Mouse (Mus musculus) midbrain, postnatal 0 days (tissue): Measurements from ENCODE around the gene Efna5. TPM values are rescaled to one million over a fixed set of nuclear protein-coding genes. Genes with fewer than 3 reads are reported as not detected.

Experiments
- ATAC-seq: fragments of 200-750 bp; cut with Nextera tagmentation; 2 replicates; pipeline ENCODE4 v1.8.0; 2017; ENCODE audit warnings: moderate number of reproducible peaks, mild to moderate bottlenecking, moderate TSS enrichment, moderate library complexity; ENCODE audit not compliant: low FRiP score
- DNase-seq: peaks from one replicate; pipeline ENCODE4 v3.0.0-alpha.2; 2015; ENCODE audit warnings: low spot score
- H3K27ac ChIP-seq: fragments of 300-500 bp; sonication (generic); 2 replicates; pipeline ENCODE4 v1.5.1; 2014; ENCODE audit warnings: low read depth, mild to moderate bottlenecking, low read length, mixed read lengths
- H3K27me3 ChIP-seq: fragments of 300-500 bp; sonication (generic); 2 replicates; pipeline ENCODE4 v1.6.1; 2014; ENCODE audit warnings: low read length, control low read depth, mixed read lengths; ENCODE audit not compliant: insufficient read depth
- H3K36me3 ChIP-seq: fragments of 300-500 bp; sonication (generic); 2 replicates; pipeline ENCODE4 v1.6.1; 2014; ENCODE audit warnings: low read length, control low read depth, mixed read lengths; ENCODE audit not compliant: insufficient read depth
- H3K4me1 ChIP-seq: fragments of 300-500 bp; sonication (generic); 2 replicates; pipeline ENCODE4 v1.6.1; 2014; ENCODE audit warnings: mild to moderate bottlenecking, control low read depth, antibody characterized with exemption, low read length, mixed read lengths; ENCODE audit not compliant: insufficient read depth
- H3K4me2 ChIP-seq: fragments of 300-500 bp; sonication (generic); 2 replicates; pipeline ENCODE4 v1.6.1; 2014; ENCODE audit warnings: low read depth, mild to moderate bottlenecking, low read length, mixed read lengths; ENCODE audit not compliant: poor library complexity, severe bottlenecking
- H3K4me3 ChIP-seq: fragments of 300-500 bp; sonication (generic); 2 replicates; pipeline ENCODE4 v1.5.1; 2014; ENCODE audit warnings: low read depth, mild to moderate bottlenecking, low read length, moderate library complexity
- H3K9ac ChIP-seq: fragments of 300-500 bp; sonication (generic); replicated peaks from 2 replicates; pipeline ENCODE4 v1.6.1; 2014; ENCODE audit warnings: mild to moderate bottlenecking, low read length, moderate library complexity, mixed read lengths; ENCODE audit not compliant: poor library complexity, severe bottlenecking
- H3K9me3 ChIP-seq: fragments of 300-500 bp; sonication (generic); 2 replicates; pipeline ENCODE4 v1.6.1; 2016; ENCODE audit warnings: low read length, control low read depth
- CTCF ChIP-seq: IDR thresholded peaks from 2 replicates; pipeline ENCODE4 v1.5.1; 2016; ENCODE audit warnings: antibody characterized with exemption, mild to moderate bottlenecking
- WGBS: fragments of 180-500 bp; shearing (Covaris S2); extraction: QIAGEN DNeasy Blood & Tissue Kit; methylation state at CpG from one replicate; pipeline ENCODE4 v1.1.7; 2014; 5-methylcytosine and 5-hydroxymethylcytosine counted together
- polyA plus RNA-seq: library from polyadenylated mRNA; unstranded; fragments of >200 nt; fragmentation: Nextera tagmentation; extraction: Ambion mirVana; gene quantifications from 2 replicates; pipeline ENCODE4 v1.2.1, GENCODE M21; 2015
- total RNA-seq: library from RNA; depleted of rRNA; stranded (reverse); fragments of >200 nt; gene quantifications from 2 replicates; pipeline ENCODE4 v1.2.3, GENCODE M21; 2014

Gene Efna5
- total and polyA plus RNA-seq, 2 experiments from 2014 or later, result 11.1 to 59.5 TPM

DNA sequence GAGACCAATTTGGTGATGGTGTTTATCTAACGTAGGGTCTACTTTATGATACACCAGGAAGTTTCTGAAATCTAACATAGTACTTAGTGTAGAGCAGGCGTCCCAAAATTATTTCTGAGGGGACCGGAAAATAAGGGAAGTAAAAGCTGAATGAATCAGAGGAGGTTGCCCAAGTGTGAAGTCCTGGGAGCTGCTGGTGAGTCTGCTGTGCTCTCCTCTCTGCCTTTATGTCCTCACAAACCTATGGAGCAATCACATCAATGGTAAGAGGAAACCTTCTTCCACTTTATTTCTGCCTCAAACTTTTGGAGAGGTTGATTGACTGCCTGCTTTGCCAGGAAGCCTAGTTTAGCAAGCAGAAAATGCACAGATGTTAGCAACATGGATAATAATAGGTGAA is 257.9 kb downstream of the Efna5 start:
- Histone ChIP-seq H3K4me3 (no peak overlapping the region), H3K9ac (no peak overlapping the region), H3K4me2 (no peak overlapping the region), H3K36me3 (no peaks in the 10 kb centered on the region), H3K27ac (no peak overlapping the region), H3K9me3 (no peaks in the 10 kb centered on the region), H3K4me1 (no peaks in the 10 kb centered on the region), H3K27me3 (no peaks in the 10 kb centered on the region)
- TF ChIP-seq CTCF, result no peak
- 88% methylated on average over 3 of the region's 3 CpGs for WGBS
- DNase-seq (no peak), ATAC-seq (no peak)

DNA sequence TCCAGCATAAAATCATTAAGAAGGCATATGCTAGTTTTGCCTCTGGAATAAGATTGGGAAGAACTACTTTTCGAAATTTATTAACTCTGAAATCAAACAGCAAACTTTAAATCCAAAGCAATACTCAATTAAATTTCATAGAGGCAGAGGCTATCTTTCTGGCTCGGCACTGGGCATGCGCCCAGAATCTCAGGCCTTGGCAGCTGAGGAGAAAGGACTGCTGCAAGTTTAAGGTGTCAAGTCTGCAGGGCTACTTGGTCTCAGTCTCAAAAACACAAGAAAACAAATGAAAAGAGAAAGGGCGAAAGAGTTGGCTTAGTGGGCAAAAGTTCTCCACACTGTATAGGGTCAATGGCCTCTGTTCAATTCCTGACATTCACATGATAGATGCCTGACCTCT is 258.6 kb downstream of the Efna5 start:
- DNase-seq (no peak), ATAC-seq (no peak)
- H3K4me3 ChIP-seq, result no peak overlapping the region
- H3K9me3 ChIP-seq, result no peaks in the 10 kb centered on the region
- no peaks in the 10 kb centered on the region for H3K36me3 ChIP-seq
- no peak overlapping the region for H3K9ac ChIP-seq
- 88% methylated on average over 4 of the region's 4 CpGs for whole genome bisulfite sequencing
- H3K27ac ChIP-seq, result no peak overlapping the region
- H3K27me3 ChIP-seq, result no peaks in the 10 kb centered on the region
- H3K4me2 ChIP-seq, result no peak overlapping the region
- no peaks in the 10 kb centered on the region for H3K4me1 ChIP-seq
- no peak for TF ChIP-seq CTCF

DNA sequence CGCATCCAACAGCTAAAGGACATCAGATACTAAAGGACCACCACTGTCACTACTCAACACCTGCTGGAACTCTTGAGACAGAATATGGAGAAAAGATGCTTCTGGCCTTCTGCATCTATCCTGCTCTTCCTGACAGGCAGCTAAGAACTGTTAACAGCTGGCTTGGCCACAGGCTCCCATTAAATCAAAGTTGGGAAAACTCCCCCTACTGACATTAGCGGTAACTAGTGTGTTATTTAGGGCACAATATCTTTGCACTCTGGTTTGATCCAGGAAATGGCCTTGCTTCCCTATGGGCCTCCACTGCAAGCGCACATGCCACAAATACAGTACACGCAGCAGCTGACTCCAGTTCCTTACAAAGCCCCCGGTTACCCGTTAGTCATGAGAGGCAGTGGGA is 266.0 kb downstream of the Efna5 start:
- WGBS, result 66% methylated on average over 6 of the region's 6 CpGs
- H3K4me3 ChIP-seq, result no peak overlapping the region
- H3K4me1 ChIP-seq, result no peaks in the 10 kb centered on the region
- peak; percentile 28 for TF ChIP-seq CTCF
- DNase-seq (no peak), ATAC-seq (no peak)
- H3K9ac ChIP-seq, result no peak overlapping the region
- H3K36me3 ChIP-seq, result no peaks in the 10 kb centered on the region
- no peak overlapping the region for H3K4me2 ChIP-seq
- H3K27me3 ChIP-seq, result no peaks in the 10 kb centered on the region
- H3K9me3 ChIP-seq, result no peaks in the 10 kb centered on the region
- no peak overlapping the region for H3K27ac ChIP-seq

DNA sequence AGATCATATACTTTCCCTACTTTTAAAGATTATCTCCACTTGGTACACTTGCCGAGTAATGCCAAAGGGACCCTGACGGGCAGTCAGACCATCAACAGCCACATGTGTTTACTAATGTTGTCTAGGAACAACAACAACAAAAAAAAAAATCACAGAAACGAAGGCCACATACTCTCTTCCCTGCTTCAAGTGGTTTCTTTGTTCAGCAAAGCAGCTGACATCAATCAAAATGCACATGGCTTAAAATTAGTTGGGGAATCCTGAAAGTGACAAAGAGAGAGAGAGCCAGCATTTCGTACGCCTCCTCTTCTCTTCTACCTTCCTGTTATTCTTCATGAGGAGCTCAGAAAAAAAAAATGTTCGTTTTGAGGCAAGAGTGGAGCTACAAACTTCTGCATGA is 266.4 kb downstream of the Efna5 start:
- no peak for TF ChIP-seq CTCF
- Histone ChIP-seq H3K27me3 (no peaks in the 10 kb centered on the region), H3K27ac (no peak overlapping the region), H3K9ac (no peak overlapping the region), H3K9me3 (no peaks in the 10 kb centered on the region), H3K36me3 (no peaks in the 10 kb centered on the region), H3K4me3 (no peak overlapping the region), H3K4me2 (no peak overlapping the region), H3K4me1 (no peaks in the 10 kb centered on the region)
- no peak for ATAC-seq
- 48% methylated on average over 6 of the region's 6 CpGs for WGBS
- DNase-seq, result no peak

DNA sequence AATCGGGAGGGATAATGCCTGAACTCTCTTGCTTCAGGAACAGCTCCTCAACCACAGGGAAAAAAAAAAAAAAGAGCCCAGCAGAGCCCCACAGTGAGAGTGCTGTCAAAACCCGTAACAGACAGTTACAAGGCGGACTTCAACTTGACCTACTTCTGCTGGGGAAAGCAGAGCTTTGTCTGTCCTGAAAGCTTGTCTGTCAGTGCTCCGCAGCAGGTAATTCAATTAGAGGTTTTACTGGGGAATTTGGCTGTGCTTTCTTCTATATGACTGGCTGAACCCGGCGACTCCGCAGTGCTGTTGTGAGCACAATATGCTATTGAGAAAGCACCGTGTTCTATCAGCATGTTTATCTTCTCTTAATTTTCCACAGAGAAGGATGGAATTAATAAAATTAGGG is 266.9 kb downstream of the Efna5 start:
- 25% methylated on average over 8 of the region's 8 CpGs for WGBS
- Histone ChIP-seq H3K9ac (no peak overlapping the region), H3K4me1 (no peaks in the 10 kb centered on the region), H3K27ac (no peak overlapping the region), H3K4me2 (no peak overlapping the region), H3K4me3 (no peak overlapping the region), H3K27me3 (no peaks in the 10 kb centered on the region), H3K36me3 (no peaks in the 10 kb centered on the region), H3K9me3 (no peaks in the 10 kb centered on the region)
- ATAC-seq (no peak), DNase-seq (peak; percentile 32)
- no peak for TF ChIP-seq CTCF

DNA sequence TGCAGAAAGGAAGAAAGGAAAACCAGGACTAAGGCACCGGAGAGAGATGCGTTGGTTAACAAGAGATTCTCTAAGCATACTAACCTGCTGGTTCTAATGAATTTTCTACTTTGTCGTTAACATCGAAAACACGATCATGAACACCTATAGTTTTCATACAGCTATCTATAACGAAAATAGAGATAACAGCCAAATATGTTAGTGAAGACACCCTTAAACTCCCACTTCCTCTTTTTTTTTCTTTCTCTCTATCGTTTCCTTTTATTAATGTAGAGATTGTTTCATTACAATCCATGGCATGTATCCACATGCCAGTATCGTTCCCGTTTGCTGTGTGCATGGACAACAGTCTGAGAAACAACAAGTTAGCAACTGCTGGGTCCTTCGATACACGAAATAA is 267.9 kb downstream of the Efna5 start:
- 94% methylated on average over 11 of the region's 11 CpGs for WGBS
- no peak overlapping the region for H3K9ac ChIP-seq
- H3K27ac ChIP-seq, result no peak overlapping the region
- no peak for ATAC-seq
- H3K36me3 ChIP-seq, result no peaks in the 10 kb centered on the region
- no peaks in the 10 kb centered on the region for H3K9me3 ChIP-seq
- no peak for TF ChIP-seq CTCF
- no peaks in the 10 kb centered on the region for H3K4me1 ChIP-seq
- no peak overlapping the region for H3K4me2 ChIP-seq
- no peak for DNase-seq
- no peak overlapping the region for H3K4me3 ChIP-seq
- H3K27me3 ChIP-seq, result no peaks in the 10 kb centered on the region
